Mouse (Mus musculus) kidney, postnatal 25 days (tissue): Measurements from ENCODE around the gene Dot1l.

Experiments used
- DNase-seq, 2 experiments: peaks; one replicate each; pipeline ENCODE4 v3.0.0; 2021; ENCODE audit warnings: mixed read lengths in 2 of 2

Gene Dot1l

GRCm38 (mm10) chr10:80758651-80759050 is 3.6 kb downstream of the Dot1l start:
- DNase-seq, result no peak

GRCm38 (mm10) chr10:80760596-80761524 is 5.9 kb downstream of the Dot1l start:
- DNase-seq, result peak; percentile 70 to 72

- no peak for DNase-seq
Observed at GRCm38 (mm10) chr10:80761821-80762220, 6.8 kb downstream of the Dot1l start.

- DNase-seq, result no peak
Observed at GRCm38 (mm10) chr10:80763502-80763901, 8.5 kb downstream of the Dot1l start.

GRCm38 (mm10) chr10:80765746-80766145 is 10.7 kb downstream of the Dot1l start:
- DNase-seq, result no peak

GRCm38 (mm10) chr10:80766161-80766815 is 11.3 kb downstream of the Dot1l start:
- DNase-seq, result peak; percentile 56 to 64

- DNase-seq, result no peak
Observed at GRCm38 (mm10) chr10:80768365-80768764, 13.4 kb downstream of the Dot1l start.

- DNase-seq, result no peak
Observed at GRCm38 (mm10) chr10:80773816-80774215, 18.8 kb downstream of the Dot1l start.

- peak; percentile 80 to 82 for DNase-seq
Observed at GRCm38 (mm10) chr10:80774549-80774948, 19.5 kb downstream of the Dot1l start.

GRCm38 (mm10) chr10:80774981-80775380 is 20.0 kb downstream of the Dot1l start:
- DNase-seq, result no peak

GRCm38 (mm10) chr10:80775731-80776130 is 20.7 kb downstream of the Dot1l start:
- DNase-seq, result no peak

- no peak for DNase-seq
Observed at GRCm38 (mm10) chr10:80776358-80776869, 21.4 kb downstream of the Dot1l start.

- no peak for DNase-seq
Observed at GRCm38 (mm10) chr10:80777123-80777522, 22.1 kb downstream of the Dot1l start.

- no peak for DNase-seq
Observed at GRCm38 (mm10) chr10:80779565-80779964, 24.6 kb downstream of the Dot1l start.

GRCm38 (mm10) chr10:80784302-80784701 is 29.3 kb downstream of the Dot1l start:
- no peak for DNase-seq

- no peak for DNase-seq
Observed at GRCm38 (mm10) chr10:80784871-80785270, 29.9 kb downstream of the Dot1l start.

GRCm38 (mm10) chr10:80785963-80786362 is 31.0 kb downstream of the Dot1l start:
- DNase-seq, result no peak

- no peak for DNase-seq
Observed at GRCm38 (mm10) chr10:80787517-80787916, 32.5 kb downstream of the Dot1l start.

GRCm38 (mm10) chr10:80790761-80791404 is 35.9 kb downstream of the Dot1l start:
- DNase-seq, result no peak

- DNase-seq, result no peak
Observed at GRCm38 (mm10) chr10:80791476-80792174, 36.6 kb downstream of the Dot1l start.

GRCm38 (mm10) chr10:80792175-80793032 is 37.4 kb downstream of the Dot1l start:
- no peak for DNase-seq
